Mouse (Mus musculus) layer of hippocampus, adult 9-11 months (tissue): ENCODE results near the gene Igsf9.

Experiments
- DNase-seq: peaks from one replicate; pipeline ENCODE4 v3.0.0; 2022

Igsf9 gene

DNA sequence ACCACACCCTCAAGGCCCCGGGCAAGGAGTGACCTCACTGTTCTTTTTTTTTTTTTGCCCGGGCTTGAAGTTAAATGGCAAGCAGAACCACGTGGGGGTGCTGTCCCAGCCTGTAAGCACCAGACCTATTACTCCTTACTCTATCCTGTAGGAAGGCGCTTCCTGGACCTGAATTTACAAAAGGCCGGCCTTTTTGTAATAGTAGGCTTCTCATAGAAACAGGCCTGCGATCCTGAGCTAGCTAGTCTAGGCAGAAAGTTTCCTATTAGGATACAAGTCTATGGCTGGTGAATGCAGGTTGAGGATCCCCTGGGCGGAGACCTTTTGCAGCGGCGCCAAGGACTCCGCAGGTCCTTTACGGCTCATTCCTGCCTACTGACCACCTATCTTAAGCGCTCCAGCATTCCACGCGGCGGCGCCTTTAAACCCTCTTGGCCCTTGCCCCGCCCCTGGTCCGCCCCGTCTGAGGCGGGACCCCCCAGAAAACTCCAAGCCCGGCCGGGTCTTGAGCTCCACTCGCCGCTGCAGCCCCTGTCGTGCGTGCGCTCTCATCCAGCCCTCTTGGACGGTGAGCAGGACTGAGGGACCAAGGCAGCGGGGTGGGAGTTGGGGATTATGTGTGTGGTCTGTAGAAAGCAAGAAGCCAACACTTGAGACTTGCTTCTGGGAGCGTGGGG is 18.3 kb downstream of the Igsf9 start, which contains the start of gene Tagln2:
Tagln2 (plus strand) TSS at position 283 of the 677 bp plus-strand sequence.
- no peak for DNase-seq

DNA sequence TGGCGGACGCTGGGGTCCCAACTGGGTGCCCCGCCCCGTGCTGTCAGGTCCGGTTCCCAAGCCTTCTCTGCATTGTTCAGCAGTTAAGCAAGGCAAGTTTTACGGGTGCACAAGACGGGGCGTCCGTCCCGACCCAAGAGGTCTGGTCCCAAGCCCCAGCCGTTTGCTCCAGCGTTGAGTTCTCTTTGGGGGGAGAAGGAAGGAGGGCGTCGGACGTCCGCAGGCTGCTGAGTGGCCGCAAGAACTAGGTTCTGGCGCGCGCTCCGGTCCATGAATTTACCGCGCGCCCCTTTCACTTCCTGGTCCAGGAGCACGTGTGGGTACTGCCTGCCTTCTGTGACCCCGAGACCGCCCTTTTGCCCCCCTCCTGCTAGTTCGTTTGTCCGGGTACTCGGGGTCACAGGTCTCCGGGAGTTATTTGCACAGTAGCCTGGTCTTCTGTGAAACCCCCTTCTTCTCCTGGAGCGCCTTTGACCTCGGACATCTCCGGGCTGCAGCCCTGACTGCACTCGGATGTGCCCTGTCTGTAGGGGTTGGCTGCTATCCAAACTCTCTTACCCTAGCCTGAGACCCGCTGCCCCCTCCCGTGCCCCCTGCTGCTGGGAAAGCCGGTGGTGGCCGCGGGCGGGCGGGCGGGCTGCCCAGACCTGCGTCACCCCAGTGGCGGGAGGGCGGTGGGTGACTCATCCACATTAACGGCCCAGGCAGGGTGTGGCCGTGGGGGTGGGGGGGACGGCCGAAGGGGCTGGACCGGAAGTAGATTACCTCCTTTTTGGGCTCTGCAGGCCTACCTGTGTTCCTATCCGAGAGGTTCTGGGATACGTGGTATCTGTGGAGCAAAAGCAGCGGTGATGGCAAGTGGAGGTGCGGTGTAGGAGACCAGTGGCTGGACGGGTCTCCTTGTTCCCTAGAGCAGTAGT is 19.1 kb downstream of the Igsf9 start:
- DNase-seq: no peak

GRCm38 (mm10) chr1:172501371-172502144 is 20.0 kb downstream of the Igsf9 start:
- no peak for DNase-seq

GRCm38 (mm10) chr1:172502145-172503110 is 20.8 kb downstream of the Igsf9 start:
- DNase-seq: no peak

- no peak for DNase-seq
Observed at GRCm38 (mm10) chr1:172503111-172503997, 21.8 kb downstream of the Igsf9 start.

GRCm38 (mm10) chr1:172504756-172505155 is 23.2 kb downstream of the Igsf9 start:
- no peak for DNase-seq

DNA sequence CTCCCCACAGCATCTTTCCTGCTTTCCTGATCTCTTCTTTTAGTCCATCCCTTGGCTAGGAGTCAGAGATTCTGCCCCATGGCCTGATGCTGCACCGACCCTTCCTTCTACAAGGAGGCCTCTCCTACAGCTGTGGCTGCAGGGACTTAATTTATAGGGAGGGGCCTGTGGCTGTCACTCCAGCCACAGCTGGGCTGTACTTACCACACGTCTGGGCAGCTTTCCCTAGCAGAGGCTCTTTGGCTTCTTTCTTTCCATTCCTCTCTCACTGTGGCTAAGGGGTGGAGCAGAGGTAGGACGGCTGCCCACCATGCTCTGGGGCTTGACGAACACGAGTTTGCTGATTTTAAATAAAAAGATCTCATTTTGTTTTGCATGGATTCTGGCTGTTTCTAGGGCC is 25.4 kb downstream of the Igsf9 start:
- DNase-seq: no peak

DNA sequence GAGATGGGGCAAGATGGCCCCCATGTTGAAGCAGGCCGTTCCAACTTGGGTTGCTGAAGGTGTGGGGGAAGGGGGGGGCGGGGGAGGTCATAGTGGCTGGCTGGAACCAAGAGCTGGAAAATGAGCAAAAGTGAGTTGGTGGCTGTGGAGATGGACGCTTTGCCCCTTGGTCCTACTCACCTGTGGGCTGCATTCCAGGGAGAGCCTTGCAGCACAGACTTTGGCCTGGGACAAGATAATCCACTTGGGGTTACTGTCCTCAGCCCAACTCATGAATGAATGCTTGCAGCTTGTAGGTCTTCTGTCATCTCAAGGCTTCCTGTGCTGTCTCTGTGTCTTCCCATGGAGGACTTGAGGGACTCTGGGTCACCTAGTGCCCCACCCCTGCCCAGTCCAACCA is 26.1 kb downstream of the Igsf9 start:
- no peak for DNase-seq

GRCm38 (mm10) chr1:172508172-172508571 is 26.6 kb downstream of the Igsf9 start:
- DNase-seq: no peak

GRCm38 (mm10) chr1:172509235-172509634 is 27.6 kb downstream of the Igsf9 start:
- DNase-seq: no peak

GRCm38 (mm10) chr1:172509983-172510382 is 28.4 kb downstream of the Igsf9 start:
- DNase-seq: no peak

DNA sequence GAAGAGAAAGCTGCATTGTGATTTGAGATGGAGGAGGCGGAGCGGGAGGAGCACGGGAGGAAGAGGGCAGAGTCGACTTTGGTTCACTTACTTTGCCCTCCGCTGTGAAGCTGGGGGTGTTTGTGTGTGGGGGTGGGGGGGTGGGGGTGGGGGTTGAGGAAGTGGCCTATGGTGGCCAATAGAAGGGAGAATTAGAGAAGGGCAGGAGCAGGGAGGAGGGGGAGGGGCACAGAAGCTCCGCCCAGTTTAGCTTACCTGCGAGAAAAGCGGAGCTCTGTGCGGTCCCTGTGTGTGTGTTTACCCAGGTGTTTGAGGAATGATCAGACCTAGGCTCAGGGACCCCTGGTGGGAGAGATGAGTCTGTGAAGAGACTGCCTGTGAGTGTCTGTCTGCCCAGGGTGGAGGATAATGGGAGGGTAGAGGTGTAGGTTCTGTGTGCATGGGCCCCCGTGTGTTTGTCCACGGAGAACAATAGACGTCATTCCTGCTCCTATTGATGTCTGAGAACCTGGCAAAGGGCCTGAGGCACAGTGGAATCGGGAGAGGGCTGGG is 28.9 kb downstream of the Igsf9 start:
- DNase-seq: no peak

GRCm38 (mm10) chr1:172512962-172513361 is 31.4 kb downstream of the Igsf9 start:
- DNase-seq: peak; percentile 60

GRCm38 (mm10) chr1:172513525-172514212 is 32.1 kb downstream of the Igsf9 start:
- DNase-seq: peak; percentile 83

- DNase-seq: no peak
Observed at GRCm38 (mm10) chr1:172514213-172514529, 32.6 kb downstream of the Igsf9 start.

GRCm38 (mm10) chr1:172514551-172515268 is 33.1 kb downstream of the Igsf9 start:
- DNase-seq: no peak

DNA sequence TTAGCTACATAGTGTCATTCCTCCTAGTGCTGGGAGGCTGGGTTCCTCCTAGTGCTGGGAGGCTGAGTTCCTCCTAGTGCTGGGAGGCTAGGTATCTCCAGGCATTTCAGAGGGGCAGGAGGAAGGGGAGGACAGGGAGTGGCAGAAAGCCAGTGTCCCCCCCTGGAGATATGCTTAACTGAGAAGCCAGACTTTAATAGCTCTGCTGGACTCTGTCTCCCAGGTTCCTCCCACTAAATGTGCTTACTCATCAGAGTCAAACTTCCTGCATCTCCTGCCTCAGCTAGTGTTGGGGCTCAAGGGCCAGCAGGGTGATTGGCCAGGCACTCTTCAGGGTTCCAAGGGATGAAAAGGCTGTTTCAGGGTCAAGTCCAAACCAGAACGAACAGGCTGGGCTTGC is 33.8 kb downstream of the Igsf9 start:
- no peak for DNase-seq

DNA sequence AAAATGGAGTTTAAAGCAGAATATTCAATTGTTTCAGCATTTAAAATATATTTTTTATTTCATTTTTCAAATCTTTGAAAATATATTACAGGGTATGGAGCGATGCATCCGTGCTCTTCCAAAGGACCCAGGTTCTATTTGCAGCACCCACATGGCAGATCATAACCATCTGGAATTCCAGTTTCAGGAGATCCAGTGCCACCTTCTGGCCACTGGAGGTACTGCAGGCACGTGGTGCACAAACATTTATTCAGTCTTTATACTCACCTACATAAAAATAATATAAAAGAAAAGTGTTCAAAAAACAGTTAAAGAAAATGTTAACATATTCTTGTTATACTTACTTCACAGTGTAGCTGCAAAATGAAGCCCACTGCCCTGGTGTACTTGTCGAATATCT is 36.4 kb downstream of the Igsf9 start:
- no peak for DNase-seq

DNA sequence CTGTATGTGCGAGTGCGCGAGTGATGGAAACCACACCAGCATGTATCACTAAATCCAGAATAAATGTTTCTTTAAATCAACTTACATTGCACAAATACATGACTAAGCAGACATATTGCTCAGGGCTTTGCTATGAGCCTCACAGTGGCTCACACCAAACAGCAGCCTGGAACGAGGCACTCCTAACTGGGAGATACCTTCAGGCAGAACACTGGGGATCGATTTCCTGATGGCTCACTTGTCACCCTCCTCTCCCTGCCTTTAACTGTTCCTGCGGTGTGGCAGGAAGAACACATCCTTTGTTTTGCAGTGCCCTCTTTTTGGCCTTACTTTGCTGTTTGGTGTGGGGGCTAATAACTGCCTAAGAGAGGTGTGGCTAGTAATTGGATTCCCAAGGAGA is 38.1 kb downstream of the Igsf9 start:
- DNase-seq: no peak
